Mouse (Mus musculus): ENCODE results near the gene Umad1.

Gene Umad1

DNA sequence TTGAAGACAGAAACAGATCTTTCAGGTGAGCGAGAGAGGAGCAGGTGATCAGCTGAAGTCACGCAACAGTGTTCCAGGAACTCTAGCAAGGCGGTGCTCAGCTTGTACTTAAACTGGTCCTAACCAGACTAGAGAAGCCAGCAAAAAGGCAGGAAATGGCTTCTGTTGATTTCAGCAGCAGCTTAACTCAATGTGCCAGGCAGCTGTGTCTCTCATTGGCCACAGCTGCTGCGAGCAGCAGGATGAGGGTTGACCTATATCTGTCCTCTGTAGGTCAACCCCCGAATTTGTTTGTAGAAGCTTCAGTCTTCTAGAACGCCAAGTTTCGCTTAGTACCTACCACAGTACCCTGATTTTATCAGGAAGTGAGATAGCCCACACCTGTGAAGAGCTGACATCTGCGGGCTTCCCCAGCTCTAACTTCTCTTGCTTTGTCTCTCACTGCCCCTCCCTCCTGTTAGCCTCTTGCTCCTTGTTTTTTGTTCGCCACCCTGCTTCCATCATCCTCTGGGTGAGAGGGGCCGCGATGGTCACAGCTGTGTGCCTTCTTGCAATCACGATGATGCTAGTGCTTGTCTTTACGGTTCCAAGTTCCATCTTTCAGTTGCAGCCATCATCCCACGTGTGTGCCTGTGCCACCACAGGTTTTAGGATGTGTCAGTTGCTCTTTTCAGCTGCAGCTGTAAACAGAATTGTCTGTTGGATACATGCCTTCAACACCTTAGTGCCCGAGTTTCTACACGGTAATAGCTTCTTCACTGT is 226.5 kb downstream of the Umad1 start:
- DNase-seq: no peak

GRCm38 (mm10) chr6:8486391-8487043 is 227.4 kb downstream of the Umad1 start:
- no peak for DNase-seq

DNA sequence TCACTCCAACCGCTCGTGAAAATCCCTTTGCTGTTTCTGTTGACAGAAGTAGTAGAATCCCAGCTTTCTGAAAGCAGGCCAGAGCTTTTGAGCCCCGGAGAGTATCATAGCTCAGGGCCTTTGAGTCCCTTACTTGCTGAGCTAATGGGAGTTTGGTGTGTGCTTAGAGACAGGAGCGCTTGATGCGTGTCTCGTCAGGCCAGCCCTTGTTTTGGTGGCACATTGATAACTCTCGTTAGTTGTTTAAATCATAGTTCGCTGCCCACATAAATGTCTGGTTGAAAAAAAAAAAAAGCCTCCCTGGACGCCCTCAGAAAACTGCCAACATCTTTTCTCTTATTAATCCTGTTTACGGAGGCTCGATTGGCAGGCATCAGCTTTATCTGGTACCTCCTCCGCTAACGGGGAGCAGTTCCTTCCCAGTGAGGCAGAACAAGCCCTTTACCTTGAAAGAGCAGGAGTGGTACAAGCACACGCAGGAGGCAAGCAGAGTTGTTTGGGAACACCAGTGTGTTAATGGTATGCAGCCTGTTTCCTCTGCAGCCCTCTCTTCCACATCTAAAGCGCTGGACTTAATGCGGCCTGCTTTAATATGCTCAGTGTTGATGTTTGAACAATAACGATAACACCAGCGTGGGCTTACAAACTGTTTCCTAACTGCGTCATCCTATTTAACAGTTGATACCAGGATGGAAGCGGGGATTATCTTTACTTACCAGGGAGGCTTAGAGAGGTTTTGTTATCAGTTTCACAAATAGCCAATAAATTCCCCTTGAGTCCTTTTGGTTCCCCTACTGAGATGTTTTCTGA is 228.2 kb downstream of the Umad1 start:
- DNase-seq: no peak

- no peak for DNase-seq
These were observed 229.2 kb downstream of the Umad1 start for GRCm38 (mm10) chr6:8488249-8488648.

GRCm38 (mm10) chr6:8489266-8489665 is 230.2 kb downstream of the Umad1 start:
- no peak for DNase-seq

DNA sequence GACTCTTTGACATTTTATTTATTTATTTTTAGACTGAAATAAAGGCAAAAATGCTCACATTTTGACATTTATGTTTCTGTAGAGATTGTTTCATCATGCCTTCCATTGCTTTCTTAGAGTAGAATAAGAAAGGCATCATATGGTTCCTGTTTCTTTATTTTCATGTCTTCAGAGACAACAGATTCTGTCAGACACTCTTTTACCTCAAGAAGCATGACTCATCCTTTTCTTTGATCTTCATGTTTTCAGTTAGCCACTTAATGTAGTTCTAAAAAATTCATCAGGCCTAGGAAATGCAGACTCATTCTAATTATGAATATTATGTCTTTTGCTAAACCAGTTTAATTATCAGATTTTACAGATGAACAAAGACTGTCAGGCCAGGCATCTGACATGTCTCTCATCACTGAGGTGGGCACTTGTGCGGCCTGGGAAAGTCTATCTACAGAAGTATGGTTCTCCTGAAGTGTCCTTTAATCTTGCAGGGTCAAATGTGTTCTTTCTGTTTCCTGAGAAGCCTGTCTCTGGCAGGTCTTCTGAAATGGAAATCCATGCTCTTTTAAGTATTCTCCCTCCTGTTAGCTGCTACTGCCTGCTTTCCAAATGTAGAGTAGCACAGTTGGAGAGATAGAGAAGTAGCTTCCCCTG is 231.0 kb downstream of the Umad1 start:
- no peak for DNase-seq

GRCm38 (mm10) chr6:8492248-8492647 is 233.2 kb downstream of the Umad1 start:
- DNase-seq: no peak

- DNase-seq: no peak
These were observed 236.2 kb downstream of the Umad1 start for GRCm38 (mm10) chr6:8495109-8495826.

- DNase-seq: no peak
These were observed 236.7 kb downstream of the Umad1 start for GRCm38 (mm10) chr6:8495827-8496222.

DNA sequence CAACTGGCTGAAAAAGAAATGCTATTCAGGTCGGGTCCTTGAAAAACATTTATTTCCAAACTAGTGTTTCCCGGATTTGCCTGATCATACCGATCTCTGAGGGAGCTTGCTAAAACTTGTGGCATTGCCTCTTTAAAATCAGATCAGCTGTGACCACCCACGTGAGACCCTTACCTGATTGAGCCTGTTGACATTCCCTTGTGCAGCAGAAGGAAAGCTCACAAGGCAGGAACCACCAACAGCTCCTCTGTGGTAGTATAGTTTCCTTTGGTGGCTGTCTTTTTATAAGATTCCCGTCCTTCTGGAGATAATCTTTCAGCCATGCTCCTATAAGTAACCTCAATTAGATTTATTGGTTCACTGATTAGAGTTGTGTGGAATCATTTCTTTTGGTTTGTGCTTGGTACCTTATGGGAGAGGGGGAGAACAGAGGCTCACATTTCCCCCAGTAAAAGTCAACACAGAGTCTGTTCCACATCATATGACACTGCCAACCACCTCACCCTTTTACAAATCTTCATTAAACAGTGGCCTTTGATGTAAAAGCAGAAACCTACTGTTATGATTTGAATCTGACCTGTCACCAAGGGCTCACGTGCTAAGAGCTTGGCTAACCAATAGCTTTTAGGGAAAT is 238.3 kb downstream of the Umad1 start:
- DNase-seq: no peak

GRCm38 (mm10) chr6:8497868-8498257 is 238.8 kb downstream of the Umad1 start:
- DNase-seq: no peak

DNA sequence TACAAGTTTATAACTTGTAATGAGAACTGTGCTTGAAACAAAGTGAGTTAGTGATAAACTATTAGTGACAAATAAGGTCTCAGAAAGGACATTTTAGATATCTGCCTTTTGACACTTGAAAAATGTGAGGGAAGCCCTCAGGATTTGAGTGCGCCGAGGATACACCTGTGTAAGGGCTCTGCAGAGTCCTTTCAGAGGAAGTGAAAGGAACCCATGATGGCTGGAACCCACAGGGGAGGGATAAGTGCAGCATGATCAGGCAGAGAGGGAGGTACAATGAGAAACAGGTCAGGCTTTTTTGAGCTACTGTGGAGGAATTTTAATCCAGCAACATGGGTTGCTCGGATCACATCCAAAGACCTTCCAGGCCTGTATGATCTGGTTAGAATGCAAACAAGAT is 239.9 kb downstream of the Umad1 start:
- no peak for DNase-seq

- no peak for DNase-seq
These were observed 244.9 kb downstream of the Umad1 start for GRCm38 (mm10) chr6:8503953-8504352.

- no peak for DNase-seq
These were observed 245.6 kb downstream of the Umad1 start for GRCm38 (mm10) chr6:8504521-8505228.

- DNase-seq: no peak
These were observed 247.5 kb downstream of the Umad1 start for GRCm38 (mm10) chr6:8506631-8507030.
